Mouse (Mus musculus): Measurements from ENCODE around the gene Insc. TPM values are rescaled to one million over a fixed set of nuclear protein-coding genes. Genes with fewer than 3 reads are reported as not detected.
"Not testable (repeated sequence)": the region's sequence is repeated elsewhere in the genome, so short reads cannot be mapped to it uniquely, and the experiment has no call there.

Insc gene
- polyA plus RNA-seq, 1 experiment from 2014 or later: 18.1 TPM

GRCm38 (mm10) chr7:114729696-114730095 is 13.8 kb upstream of the Insc start:
- not testable (repeated sequence) for H3K4me2 ChIP-seq (ENCODE audit: low read depth, low read length); DNase-seq (ENCODE audit: low spot score); ATAC-seq (ENCODE audit: low read depth); H3K27me3 ChIP-seq (replicated peaks; ENCODE audit: control insufficient read depth, insufficient read depth, low read length); H3K9me3 ChIP-seq (ENCODE audit: control insufficient read depth, low read length); H3K4me1 ChIP-seq (ENCODE audit: control insufficient read depth, insufficient read depth, low read length); H3K27ac ChIP-seq (replicated peaks; ENCODE audit: low read depth, low read length); H3K4me3 ChIP-seq (ENCODE audit: low read depth, low read length); H3K36me3 ChIP-seq (ENCODE audit: control insufficient read depth, insufficient read depth, low read length); H3K9ac ChIP-seq (ENCODE audit: low read depth, low read length)
- WGBS: 59% methylated on average over 4 of the region's 4 CpGs

DNA sequence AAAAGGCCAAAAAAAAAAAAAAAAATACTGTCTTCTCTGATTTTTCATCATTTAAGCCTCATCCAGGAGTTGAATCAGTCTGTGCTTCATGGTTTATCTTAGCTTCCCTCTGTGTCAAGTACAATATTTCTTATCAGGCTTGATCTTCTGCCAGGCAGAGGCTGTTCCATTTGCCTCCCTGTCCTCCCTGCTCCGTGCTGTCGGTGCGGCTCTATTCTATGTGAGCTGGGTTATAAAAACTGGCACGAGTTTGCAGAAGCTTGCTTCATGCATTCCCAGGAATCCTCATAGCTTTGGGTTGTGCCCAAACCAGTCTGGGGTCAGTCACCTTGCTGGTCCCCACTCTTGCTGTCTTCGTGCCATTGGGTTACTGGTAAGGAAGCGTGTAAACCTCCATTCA is 12.3 kb upstream of the Insc start:
- Histone ChIP-seq H3K27me3 (replicated peaks; ENCODE audit: control insufficient read depth, insufficient read depth, low read length) (no peaks in the 10 kb centered on the region), H3K36me3 (ENCODE audit: control insufficient read depth, insufficient read depth, low read length) (no peaks in the 10 kb centered on the region), H3K4me2 (ENCODE audit: low read depth, low read length) (no peak overlapping the region), H3K9ac (ENCODE audit: low read depth, low read length) (no peak overlapping the region), H3K4me3 (ENCODE audit: low read depth, low read length) (no peak overlapping the region), H3K27ac (replicated peaks; ENCODE audit: low read depth, low read length) (no peak overlapping the region), H3K4me1 (ENCODE audit: control insufficient read depth, insufficient read depth, low read length) (no peaks in the 10 kb centered on the region), H3K9me3 (ENCODE audit: control insufficient read depth, low read length) (no peaks in the 10 kb centered on the region)
- ATAC-seq (ENCODE audit: low read depth) (no peak), DNase-seq (ENCODE audit: low spot score) (no peak)
- 75% methylated on average over 6 of the region's 6 CpGs for WGBS

DNA sequence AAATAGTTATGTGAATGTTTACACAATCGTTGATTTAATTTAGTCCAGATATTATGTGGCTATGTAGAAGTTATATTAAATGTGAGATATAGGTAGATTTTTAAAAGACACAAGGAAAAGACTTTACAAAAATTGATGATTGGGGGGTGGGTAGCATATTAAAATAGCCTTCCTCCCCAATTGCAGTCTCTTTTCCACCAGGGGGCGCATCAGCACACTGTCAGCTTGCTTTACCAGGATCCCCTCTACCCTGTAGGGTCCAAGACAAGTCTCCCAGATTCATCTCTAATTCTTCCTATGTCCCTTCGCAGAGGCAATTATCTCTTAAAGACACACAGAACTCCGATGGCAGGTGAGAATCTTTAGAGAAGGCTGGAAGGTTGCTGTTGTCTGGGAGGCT is 11.8 kb upstream of the Insc start:
- ATAC-seq (ENCODE audit: low read depth); H3K9ac ChIP-seq (ENCODE audit: low read depth, low read length); H3K27me3 ChIP-seq (replicated peaks; ENCODE audit: control insufficient read depth, insufficient read depth, low read length); DNase-seq (ENCODE audit: low spot score); H3K4me2 ChIP-seq (ENCODE audit: low read depth, low read length); H3K4me1 ChIP-seq (ENCODE audit: control insufficient read depth, insufficient read depth, low read length); H3K9me3 ChIP-seq (ENCODE audit: control insufficient read depth, low read length); H3K36me3 ChIP-seq (ENCODE audit: control insufficient read depth, insufficient read depth, low read length); H3K27ac ChIP-seq (replicated peaks; ENCODE audit: low read depth, low read length); H3K4me3 ChIP-seq (ENCODE audit: low read depth, low read length): not testable (repeated sequence)
- 37% methylated on average over 4 of the region's 4 CpGs for WGBS

DNA sequence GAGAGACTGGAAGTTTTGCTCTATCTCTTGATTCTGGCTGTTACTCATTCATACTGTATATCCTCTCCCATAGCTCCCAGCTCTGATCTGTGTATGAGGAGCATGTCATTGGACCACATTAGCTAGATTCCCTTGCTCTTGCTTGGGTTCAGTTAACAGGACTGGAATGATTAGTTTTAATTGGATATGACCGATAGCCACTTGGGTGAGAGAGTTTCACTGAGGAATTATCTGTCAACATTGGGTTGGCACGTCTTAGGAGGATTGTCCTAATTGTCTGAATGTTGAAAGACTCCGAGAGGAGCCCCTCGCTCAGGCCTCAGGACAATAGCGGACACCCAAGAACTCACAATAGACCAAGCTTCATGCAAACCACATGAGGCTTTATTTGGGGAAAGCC is 7.2 kb upstream of the Insc start:
- Histone ChIP-seq H3K27ac (replicated peaks; ENCODE audit: low read depth, low read length) (no peak overlapping the region), H3K36me3 (ENCODE audit: control insufficient read depth, insufficient read depth, low read length) (no peaks in the 10 kb centered on the region), H3K9ac (ENCODE audit: low read depth, low read length) (no peak overlapping the region), H3K4me1 (ENCODE audit: control insufficient read depth, insufficient read depth, low read length) (no peaks in the 10 kb centered on the region), H3K4me3 (ENCODE audit: low read depth, low read length) (no peak overlapping the region), H3K9me3 (ENCODE audit: control insufficient read depth, low read length) (no peaks in the 10 kb centered on the region), H3K27me3 (replicated peaks; ENCODE audit: control insufficient read depth, insufficient read depth, low read length) (no peaks in the 10 kb centered on the region), H3K4me2 (ENCODE audit: low read depth, low read length) (no peak overlapping the region)
- no peak for ATAC-seq (ENCODE audit: low read depth)
- DNase-seq (ENCODE audit: low spot score): no peak
- WGBS: 71% methylated on average over 5 of the region's 5 CpGs

DNA sequence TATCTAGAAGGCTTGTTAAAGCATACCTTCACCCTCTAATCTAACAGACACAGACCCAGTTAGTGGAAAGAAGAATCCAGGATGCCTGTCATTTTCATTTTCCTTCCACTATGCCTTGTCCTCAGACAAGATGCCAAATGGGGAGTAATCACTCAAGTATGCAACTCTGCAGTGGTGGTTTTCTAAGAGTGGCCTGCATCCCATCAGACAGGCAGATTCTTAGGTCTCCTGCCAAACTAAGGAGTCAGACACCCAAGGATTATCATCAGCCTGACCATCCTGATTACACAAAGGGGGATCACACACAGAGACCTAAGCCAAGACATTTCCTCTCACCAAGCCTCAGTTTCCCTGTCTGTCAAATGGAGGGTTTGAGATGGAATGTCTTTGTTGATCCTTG is 5.3 kb upstream of the Insc start:
- Histone ChIP-seq H3K9me3 (ENCODE audit: control insufficient read depth, low read length) (no peaks in the 10 kb centered on the region), H3K4me3 (ENCODE audit: low read depth, low read length) (no peak overlapping the region), H3K36me3 (ENCODE audit: control insufficient read depth, insufficient read depth, low read length) (no peaks in the 10 kb centered on the region), H3K4me1 (ENCODE audit: control insufficient read depth, insufficient read depth, low read length) (no peaks in the 10 kb centered on the region), H3K4me2 (ENCODE audit: low read depth, low read length) (no peak overlapping the region), H3K27me3 (replicated peaks; ENCODE audit: control insufficient read depth, insufficient read depth, low read length) (no peaks in the 10 kb centered on the region), H3K9ac (ENCODE audit: low read depth, low read length) (no peak overlapping the region), H3K27ac (replicated peaks; ENCODE audit: low read depth, low read length) (no peak overlapping the region)
- no peak for ATAC-seq (ENCODE audit: low read depth)
- peak; percentile 58 for DNase-seq (ENCODE audit: low spot score)

GRCm38 (mm10) chr7:114740360-114741165 is 2.9 kb upstream of the Insc start:
- peaks cover 9% of the 10 kb centered on the region for H3K4me1 ChIP-seq (ENCODE audit: control insufficient read depth, insufficient read depth, low read length)
- H3K9ac ChIP-seq (ENCODE audit: low read depth, low read length): no peak overlapping the region
- 0 out of 2 replicates have a peak, but pooled peaks cover 4% of the 10 kb centered on the region for H3K27me3 ChIP-seq (replicated peaks; ENCODE audit: control insufficient read depth, insufficient read depth, low read length)
- 47% methylated on average over 6 of the region's 6 CpGs for WGBS
- H3K9me3 ChIP-seq (ENCODE audit: control insufficient read depth, low read length): no peaks in the 10 kb centered on the region
- no peaks in the 10 kb centered on the region for H3K36me3 ChIP-seq (ENCODE audit: control insufficient read depth, insufficient read depth, low read length)
- H3K4me3 ChIP-seq (ENCODE audit: low read depth, low read length): no peak overlapping the region
- ATAC-seq (ENCODE audit: low read depth): no peak
- no peak overlapping the region for H3K27ac ChIP-seq (replicated peaks; ENCODE audit: low read depth, low read length)
- H3K4me2 ChIP-seq (ENCODE audit: low read depth, low read length): no peak overlapping the region
- DNase-seq (ENCODE audit: low spot score): no peak

DNA sequence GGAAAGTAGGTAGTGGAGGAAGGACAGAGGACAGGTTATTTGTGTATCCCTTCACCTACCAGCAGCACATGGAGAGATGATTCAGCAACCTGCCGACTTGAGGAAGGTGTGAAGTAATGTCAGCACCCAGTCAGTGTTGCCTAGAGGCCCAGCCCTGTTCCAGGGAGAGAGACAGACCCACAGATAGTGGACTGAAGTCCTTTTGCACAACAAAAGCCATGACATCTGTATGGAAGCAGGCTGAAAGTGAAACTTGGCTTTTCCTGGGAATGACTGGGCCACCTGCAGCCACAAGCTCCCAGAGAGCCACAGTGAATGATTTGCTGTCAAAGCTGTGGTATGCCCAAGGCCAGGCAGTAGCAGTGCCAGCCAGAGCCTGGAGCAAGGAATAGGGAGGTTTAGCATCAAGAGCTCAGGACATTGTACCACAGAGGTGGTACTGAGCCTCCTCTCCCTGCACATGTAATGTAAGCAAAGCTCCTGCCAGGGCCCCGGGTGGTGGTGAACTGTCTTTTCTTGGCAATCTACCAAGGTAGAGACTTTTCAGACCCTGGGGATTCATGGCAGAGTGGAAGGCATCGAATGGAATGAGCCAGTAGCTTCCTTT is 1.2 kb downstream of the Insc start:
- no peak overlapping the region for H3K27ac ChIP-seq (replicated peaks; ENCODE audit: low read depth, low read length)
- H3K36me3 ChIP-seq (ENCODE audit: control insufficient read depth, insufficient read depth, low read length): no peaks in the 10 kb centered on the region
- peak overlapping the region; percentile 79; the same call in 1 of the 2 replicates for H3K4me2 ChIP-seq (ENCODE audit: low read depth, low read length)
- H3K4me1 ChIP-seq (ENCODE audit: control insufficient read depth, insufficient read depth, low read length): peaks cover 9% of the 10 kb centered on the region
- H3K27me3 ChIP-seq (replicated peaks; ENCODE audit: control insufficient read depth, insufficient read depth, low read length): 0 out of 2 replicates have a peak, but pooled peaks cover 4% of the 10 kb centered on the region
- DNase-seq (ENCODE audit: low spot score) (peak; percentile 17), ATAC-seq (ENCODE audit: low read depth) (peak; percentile 8; the same call in 1 of the 2 replicates)
- WGBS: 40% methylated on average over 3 of the region's 3 CpGs
- H3K9me3 ChIP-seq (ENCODE audit: control insufficient read depth, low read length): no peaks in the 10 kb centered on the region
- no peak overlapping the region for H3K4me3 ChIP-seq (ENCODE audit: low read depth, low read length)
- H3K9ac ChIP-seq (ENCODE audit: low read depth, low read length): no peak overlapping the region

DNA sequence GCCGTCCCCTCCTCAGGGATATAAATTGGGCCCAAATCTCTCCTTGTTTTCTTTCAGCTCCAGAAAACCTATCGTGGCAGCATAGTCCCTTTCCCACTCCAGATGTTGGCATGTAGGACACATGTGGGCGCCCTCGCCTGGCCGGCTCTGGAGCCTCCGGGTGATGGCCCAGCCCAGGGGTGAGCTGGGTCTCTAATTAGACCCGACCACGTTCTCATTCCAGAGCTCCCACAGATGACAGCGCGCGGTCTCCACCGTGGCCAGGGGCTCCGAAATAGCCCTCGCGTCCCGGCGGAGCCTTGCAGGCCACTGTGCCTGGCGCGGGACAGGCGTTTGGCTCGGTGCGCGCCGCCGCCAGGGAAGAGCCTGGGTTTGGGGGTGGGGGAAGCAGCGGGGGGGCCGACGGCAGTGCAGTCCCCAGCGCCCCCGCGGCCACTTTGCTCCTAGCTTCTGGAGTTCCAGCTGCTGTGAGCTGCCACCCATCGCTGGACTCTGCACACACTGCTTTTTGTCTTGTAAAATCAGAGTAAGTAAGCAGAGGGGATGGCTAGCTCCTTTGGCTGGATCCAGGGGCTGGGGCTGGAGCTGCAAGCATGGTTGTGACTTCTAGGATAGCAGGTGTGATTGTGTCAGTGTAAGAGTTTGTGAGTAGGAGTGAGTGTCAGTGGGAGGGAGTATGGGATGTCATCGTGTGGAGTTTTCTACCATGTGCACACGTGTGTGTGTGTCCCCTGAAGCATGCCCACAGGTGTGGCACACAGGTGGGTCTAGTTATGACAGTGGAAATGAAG is 2.2 kb downstream of the Insc start:
- Histone ChIP-seq H3K9me3 (ENCODE audit: control insufficient read depth, low read length) (no peaks in the 10 kb centered on the region), H3K4me1 (ENCODE audit: control insufficient read depth, insufficient read depth, low read length) (peaks cover 9% of the 10 kb centered on the region), H3K27ac (replicated peaks; ENCODE audit: low read depth, low read length) (peak overlapping the region; percentile 52), H3K9ac (ENCODE audit: low read depth, low read length) (peak overlapping the region; percentile 54), H3K27me3 (replicated peaks; ENCODE audit: control insufficient read depth, insufficient read depth, low read length) (0 out of 2 replicates have a peak, but pooled peaks cover 4% of the 10 kb centered on the region), H3K4me2 (ENCODE audit: low read depth, low read length) (peak overlapping the region; percentile 79), H3K36me3 (ENCODE audit: control insufficient read depth, insufficient read depth, low read length) (no peaks in the 10 kb centered on the region), H3K4me3 (ENCODE audit: low read depth, low read length) (peak overlapping the region; percentile 44)
- 3% methylated on average over 31 of the region's 34 CpGs for WGBS
- DNase-seq (ENCODE audit: low spot score) (peak; percentile 68), ATAC-seq (ENCODE audit: low read depth) (peak; percentile 68)
